8 mouse cellular contexts compared by ENCODE assay signal in genomic region chr5:114461238-114461637, GRCm38 (mm10). TPM values are rescaled to one million over a fixed set of nuclear protein-coding genes. Genes with fewer than 3 reads are reported as not detected.
DNase-seq lines count a peak whose midpoint lies in the region; ATAC-seq and TF ChIP-seq lines count a peak whose summit lies in the region.

No protein-coding gene starts in this region.

- H3K27ac ChIP-seq in heart, embryonic 11.5 days (ENCODE audit: low read depth, low read length): no peak overlapping the region
- H3K27ac ChIP-seq in cortical plate, adult 2 months (ENCODE audit: insufficient read depth, low read length): no peak overlapping the region
- H3K27ac ChIP-seq in intestine, embryonic 16.5 days (ENCODE audit: low read length): peak overlapping the region; percentile 57
- no peak overlapping the region for H3K27ac ChIP-seq in midbrain, embryonic 13.5 days

- TF ChIP-seq POLR2A in cortical plate, adult 2 months (IDR thresholded peaks at IDR 0.05; ENCODE audit: extremely low read depth, insufficient read depth, low read length): no peak

- no peak; the same call in 1 of the 2 replicates for ATAC-seq in heart, embryonic 11.5 days (replicated peaks; ENCODE audit: insufficient number of reproducible peaks, low FRiP score, low TSS enrichment)
- ATAC-seq in intestine, embryonic 16.5 days: peak; percentile 59
- peak; percentile 63 for ATAC-seq in midbrain, embryonic 13.5 days

- intact Hi-C loops in left cerebral cortex, postnatal 14 days (cut with DNase I): loop anchor here (5.0 kb wide), 2 partner anchors 106 to 146 kb away; partner anchors contain the start of gene Fam222a

- no peaks in the 10 kb centered on the region for H3K9me3 ChIP-seq in heart, embryonic 11.5 days (replicated peaks; ENCODE audit: control insufficient read depth, low read length)
- H3K9me3 ChIP-seq in intestine, embryonic 16.5 days (ENCODE audit: control insufficient read depth, low read length): no peaks in the 10 kb centered on the region
- no peaks in the 10 kb centered on the region for H3K9me3 ChIP-seq in midbrain, embryonic 13.5 days

- no peak overlapping the region for H3K4me2 ChIP-seq in heart, embryonic 11.5 days
- no peak overlapping the region for H3K4me2 ChIP-seq in intestine, embryonic 16.5 days (ENCODE audit: low read depth, low read length)
- H3K4me2 ChIP-seq in midbrain, embryonic 13.5 days (replicated peaks): no peak overlapping the region

- H3K4me1 ChIP-seq in heart, embryonic 11.5 days (ENCODE audit: control insufficient read depth, insufficient read depth, low read length): peaks cover 14% of the 10 kb centered on the region
- no peaks in the 10 kb centered on the region for H3K4me1 ChIP-seq in cortical plate, adult 2 months (ENCODE audit: control insufficient read depth, insufficient read depth, low read length)
- H3K4me1 ChIP-seq in intestine, embryonic 16.5 days (ENCODE audit: control insufficient read depth, insufficient read depth, low read length): peaks cover 33% of the 10 kb centered on the region
- peaks cover 28% of the 10 kb centered on the region for H3K4me1 ChIP-seq in midbrain, embryonic 13.5 days (replicated peaks)

- no peaks in the 10 kb centered on the region for H3K27me3 ChIP-seq in heart, embryonic 11.5 days (ENCODE audit: control insufficient read depth, insufficient read depth, low read length)
- no peaks in the 10 kb centered on the region for H3K27me3 ChIP-seq in intestine, embryonic 16.5 days (replicated peaks; ENCODE audit: control insufficient read depth, insufficient read depth, low read length)
- H3K27me3 ChIP-seq in midbrain, embryonic 13.5 days: peaks cover 15% of the 10 kb centered on the region

- H3K36me3 ChIP-seq in heart, embryonic 11.5 days (ENCODE audit: control insufficient read depth, insufficient read depth, low read length): no peaks in the 10 kb centered on the region
- H3K36me3 ChIP-seq in intestine, embryonic 16.5 days (ENCODE audit: control insufficient read depth, insufficient read depth, low read length): no peaks in the 10 kb centered on the region
- H3K36me3 ChIP-seq in midbrain, embryonic 13.5 days: no peaks in the 10 kb centered on the region

- WGBS in heart, embryonic 11.5 days (ENCODE audit: insufficient replicate concordance): 10% methylated on average over 7 of the region's 7 CpGs
- whole genome bisulfite sequencing in intestine, embryonic 16.5 days: 10% methylated on average over 7 of the region's 7 CpGs
- 4% methylated on average over 7 of the region's 7 CpGs for WGBS in midbrain, embryonic 13.5 days

- no peak overlapping the region for H3K9ac ChIP-seq in heart, embryonic 11.5 days (ENCODE audit: low read depth, low read length)
- H3K9ac ChIP-seq in intestine, embryonic 16.5 days (ENCODE audit: low read depth, low read length): no peak overlapping the region
- H3K9ac ChIP-seq in midbrain, embryonic 13.5 days (replicated peaks): no peak overlapping the region

- peak; percentile 78 for TF ChIP-seq CTCF in cortical plate, adult 2 months (IDR thresholded peaks at IDR 0.05; ENCODE audit: extremely low read depth, insufficient read depth, low read length)

- DNase-seq in heart, adult 11 months: peak; percentile 97
- DNase-seq in gastrocnemius, adult 8-10 months (ENCODE audit: low spot score in 2 of 2): peak; percentile 54 to 57
- peak; percentile 70 to 81 for DNase-seq in left cerebral cortex, postnatal 14 days (ENCODE audit: low spot score in 2 of 2)
- DNase-seq in spleen, adult 18-20 months: peak; percentile 61 to 81

- no peak overlapping the region for H3K4me3 ChIP-seq in heart, embryonic 11.5 days (ENCODE audit: low read depth, low read length)
- no peak overlapping the region for H3K4me3 ChIP-seq in cortical plate, adult 2 months (ENCODE audit: insufficient read depth, low read length)
- no peak overlapping the region for H3K4me3 ChIP-seq in intestine, embryonic 16.5 days (ENCODE audit: low read length)
- no peak overlapping the region for H3K4me3 ChIP-seq in midbrain, embryonic 13.5 days (replicated peaks)

RNA-seq across cellular contexts. Expression of gene Mvk, which starts 17.2 kb away (rescaled TPM):
- polyA plus RNA-seq in heart, embryonic 11.5 days (2014; fragmentation: Nextera tagmentation; extraction: Ambion mirVana): 27.9 and 30.4 TPM in 2 replicates
- 36.5 and 39.5 TPM in 2 replicates for polyA plus RNA-seq in cortical plate, adult 2 months (2012; rRNA removed)
- 10 to 100 TPM in 3 of 4 experiments, 1 to 10 TPM in 1; 9.9 to 11.0 (median 10.4) TPM for total RNA-seq in gastrocnemius, adult 8-10 months (2022)
- 61.0 and 61.7 TPM in 2 replicates for polyA plus RNA-seq in intestine, embryonic 16.5 days (2015; fragmentation: Nextera tagmentation; extraction: Ambion mirVana)
- total RNA-seq in left cerebral cortex, postnatal 14 days (2021): 10 to 100 TPM; 37.7 to 38.9 TPM
- 50.7 and 55.4 TPM in 2 replicates for polyA plus RNA-seq in midbrain, embryonic 13.5 days (2015; fragmentation: Nextera tagmentation; extraction: Ambion mirVana)

RNA-seq across cellular contexts. Expression of gene Mmab, which starts 17.4 kb away (rescaled TPM):
- 25.4 and 31.5 TPM in 2 replicates for polyA plus RNA-seq in heart, embryonic 11.5 days (2014; fragmentation: Nextera tagmentation; extraction: Ambion mirVana)
- 26.4 and 26.9 TPM in 2 replicates for polyA plus RNA-seq in cortical plate, adult 2 months (2012; rRNA removed)
- 10 to 100 TPM; 18.3 to 21.1 (median 19.5) TPM for total RNA-seq in gastrocnemius, adult 8-10 months (2022)
- 30.4 and 34.6 TPM in 2 replicates for polyA plus RNA-seq in intestine, embryonic 16.5 days (2015; fragmentation: Nextera tagmentation; extraction: Ambion mirVana)
- total RNA-seq in left cerebral cortex, postnatal 14 days (2021): 10 to 100 TPM; 23.5 to 24.1 TPM
- polyA plus RNA-seq in midbrain, embryonic 13.5 days (2015; fragmentation: Nextera tagmentation; extraction: Ambion mirVana): 21.1 and 22.9 TPM in 2 replicates
